Mouse (Mus musculus): ENCODE measurements around the gene H2-Eb2. TPM values are rescaled to one million over a fixed set of nuclear protein-coding genes. Genes with fewer than 3 reads are reported as not detected.

H2-Eb2 gene
- polyA plus RNA-seq, 1 experiment from 2014 or later = not detected

- Histone ChIP-seq H3K4me3 (no peak overlapping the region), H3K27ac (no peak overlapping the region), H3K27me3 (no peaks in the 10 kb centered on the region), H3K36me3 (ENCODE audit: poor library complexity, severe bottlenecking) (no peaks in the 10 kb centered on the region), H3K9ac (no peak overlapping the region), H3K9me3 (replicated peaks) (no peaks in the 10 kb centered on the region), H3K4me2 (no peak overlapping the region), H3K4me1 (peaks cover 7% of the 10 kb centered on the region; the same call in 1 of the 2 replicates)
- no peak for ATAC-seq
Observed at GRCm38 (mm10) chr17:34295307-34295706, 30.2 kb upstream of the H2-Eb2 start.

GRCm38 (mm10) chr17:34295891-34296794 is 29.3 kb upstream of the H2-Eb2 start:
- no peaks in the 10 kb centered on the region for H3K9me3 ChIP-seq (replicated peaks)
- H3K4me3 ChIP-seq = peak overlapping the region; percentile 31
- ATAC-seq = peak; percentile 83
- peak overlapping the region; percentile 55 for H3K4me2 ChIP-seq
- 23% methylated on average over 23 of the region's 23 CpGs for WGBS
- H3K36me3 ChIP-seq (ENCODE audit: poor library complexity, severe bottlenecking) = no peaks in the 10 kb centered on the region
- no peaks in the 10 kb centered on the region for H3K27me3 ChIP-seq
- no peak overlapping the region; the same call in 1 of the 2 replicates for H3K9ac ChIP-seq
- H3K4me1 ChIP-seq = peaks cover 7% of the 10 kb centered on the region; the same call in 1 of the 2 replicates
- no peak overlapping the region for H3K27ac ChIP-seq

GRCm38 (mm10) chr17:34299356-34299755 is 26.1 kb upstream of the H2-Eb2 start:
- no peak overlapping the region for H3K4me2 ChIP-seq
- H3K36me3 ChIP-seq (ENCODE audit: poor library complexity, severe bottlenecking) = no peaks in the 10 kb centered on the region
- no peak overlapping the region for H3K4me3 ChIP-seq
- H3K9ac ChIP-seq = no peak overlapping the region
- H3K27me3 ChIP-seq = no peaks in the 10 kb centered on the region
- no peaks in the 10 kb centered on the region for H3K9me3 ChIP-seq (replicated peaks)
- WGBS = 52% methylated on average over 3 of the region's 3 CpGs
- no peak overlapping the region for H3K27ac ChIP-seq
- H3K4me1 ChIP-seq = peaks cover 7% of the 10 kb centered on the region; the same call in 1 of the 2 replicates
- ATAC-seq = no peak

- Histone ChIP-seq H3K36me3 (ENCODE audit: poor library complexity, severe bottlenecking) (no peaks in the 10 kb centered on the region), H3K27ac (no peak overlapping the region), H3K27me3 (no peaks in the 10 kb centered on the region), H3K9ac (no peak overlapping the region), H3K4me3 (no peak overlapping the region), H3K4me1 (peaks cover 7% of the 10 kb centered on the region; the same call in 1 of the 2 replicates), H3K4me2 (no peak overlapping the region), H3K9me3 (replicated peaks) (no peaks in the 10 kb centered on the region)
- ATAC-seq = no peak
- 94% methylated on average over 8 of the region's 8 CpGs for WGBS
Observed at GRCm38 (mm10) chr17:34300071-34300470, 25.4 kb upstream of the H2-Eb2 start.

- H3K9ac ChIP-seq = no peak overlapping the region
- no peak overlapping the region for H3K4me2 ChIP-seq
- ATAC-seq = no peak
- peaks cover 7% of the 10 kb centered on the region; the same call in 1 of the 2 replicates for H3K4me1 ChIP-seq
- no peak overlapping the region for H3K4me3 ChIP-seq
- H3K36me3 ChIP-seq (ENCODE audit: poor library complexity, severe bottlenecking) = no peaks in the 10 kb centered on the region
- no peaks in the 10 kb centered on the region for H3K9me3 ChIP-seq (replicated peaks)
- H3K27me3 ChIP-seq = no peaks in the 10 kb centered on the region
- H3K27ac ChIP-seq = no peak overlapping the region
- 81% methylated on average over 23 of the region's 23 CpGs for WGBS
Observed at GRCm38 (mm10) chr17:34300691-34301566, 24.5 kb upstream of the H2-Eb2 start.

GRCm38 (mm10) chr17:34301670-34302190 is 23.7 kb upstream of the H2-Eb2 start:
- no peak for ATAC-seq
- H3K36me3 ChIP-seq (ENCODE audit: poor library complexity, severe bottlenecking) = no peaks in the 10 kb centered on the region
- 91% methylated on average over 4 of the region's 4 CpGs for WGBS
- no peak overlapping the region for H3K4me3 ChIP-seq
- no peak overlapping the region for H3K27ac ChIP-seq
- H3K4me1 ChIP-seq = peaks cover 7% of the 10 kb centered on the region; the same call in 1 of the 2 replicates
- no peak overlapping the region for H3K9ac ChIP-seq
- H3K9me3 ChIP-seq (replicated peaks) = no peaks in the 10 kb centered on the region
- H3K27me3 ChIP-seq = no peaks in the 10 kb centered on the region
- H3K4me2 ChIP-seq = no peak overlapping the region

- peaks cover 5% of the 10 kb centered on the region for H3K27me3 ChIP-seq
- no peak overlapping the region for H3K27ac ChIP-seq
- H3K4me1 ChIP-seq = no peaks in the 10 kb centered on the region
- H3K9me3 ChIP-seq (replicated peaks) = no peaks in the 10 kb centered on the region
- H3K4me3 ChIP-seq = no peak overlapping the region
- WGBS = 88% methylated on average over 2 of the region's 2 CpGs
- H3K9ac ChIP-seq = no peak overlapping the region
- H3K36me3 ChIP-seq (ENCODE audit: poor library complexity, severe bottlenecking) = no peaks in the 10 kb centered on the region
- H3K4me2 ChIP-seq = no peak overlapping the region
- ATAC-seq = no peak
Observed at GRCm38 (mm10) chr17:34303789-34304188, 21.7 kb upstream of the H2-Eb2 start.

GRCm38 (mm10) chr17:34304751-34305150 is 20.7 kb upstream of the H2-Eb2 start:
- 27% methylated on average over 4 of the region's 4 CpGs for WGBS
- Histone ChIP-seq H3K27ac (no peak overlapping the region), H3K27me3 (peaks cover 5% of the 10 kb centered on the region), H3K9me3 (replicated peaks) (no peaks in the 10 kb centered on the region), H3K4me1 (0 out of 2 replicates have a peak, but pooled peaks cover 3% of the 10 kb centered on the region), H3K4me2 (no peak overlapping the region), H3K4me3 (no peak overlapping the region), H3K9ac (no peak overlapping the region), H3K36me3 (ENCODE audit: poor library complexity, severe bottlenecking) (no peaks in the 10 kb centered on the region)
- no peak for ATAC-seq

GRCm38 (mm10) chr17:34305380-34306030 is 20.0 kb upstream of the H2-Eb2 start, which contains the start of gene H2-Eb1:
Gene H2-Eb1, plus strand, starts transcription at chr17:34305867.
- Histone ChIP-seq H3K36me3 (ENCODE audit: poor library complexity, severe bottlenecking) (no peaks in the 10 kb centered on the region), H3K27me3 (peaks cover 5% of the 10 kb centered on the region)
- peak; percentile 92 for ATAC-seq

GRCm38 (mm10) chr17:34306407-34306806 is 19.1 kb upstream of the H2-Eb2 start:
- no peak for ATAC-seq
- Histone ChIP-seq H3K36me3 (ENCODE audit: poor library complexity, severe bottlenecking) (no peaks in the 10 kb centered on the region), H3K4me2 (no peak overlapping the region), H3K9me3 (replicated peaks) (no peaks in the 10 kb centered on the region), H3K4me3 (no peak overlapping the region), H3K4me1 (0 out of 2 replicates have a peak, but pooled peaks cover 3% of the 10 kb centered on the region), H3K27ac (no peak overlapping the region), H3K9ac (no peak overlapping the region), H3K27me3 (peaks cover 5% of the 10 kb centered on the region)
- whole genome bisulfite sequencing = 75% methylated on average over 2 of the region's 2 CpGs

More at GRCm38 (mm10) chr17:34305380-34306030, 20.0 kb upstream of the H2-Eb2 start, which contains the start of gene H2-Eb1:
- Histone ChIP-seq H3K4me2 (no peak within 1 kb of the TSS), H3K27ac (no peak within 1 kb of the TSS), H3K9me3 (replicated peaks) (no peaks in the 10 kb centered on the region), H3K4me3 (no peak within 1 kb of the TSS), H3K4me1 (0 out of 2 replicates have a peak, but pooled peaks cover 3% of the 10 kb centered on the region), H3K9ac (no peak within 1 kb of the TSS)

GRCm38 (mm10) chr17:34307216-34307615 is 18.2 kb upstream of the H2-Eb2 start:
- H3K27ac ChIP-seq = no peak overlapping the region
- H3K4me2 ChIP-seq = no peak overlapping the region
- peaks cover 5% of the 10 kb centered on the region for H3K27me3 ChIP-seq
- ATAC-seq = no peak
- H3K9ac ChIP-seq = no peak overlapping the region
- H3K4me3 ChIP-seq = no peak overlapping the region
- H3K4me1 ChIP-seq = 0 out of 2 replicates have a peak, but pooled peaks cover 3% of the 10 kb centered on the region
- H3K36me3 ChIP-seq (ENCODE audit: poor library complexity, severe bottlenecking) = no peaks in the 10 kb centered on the region
- H3K9me3 ChIP-seq (replicated peaks) = no peaks in the 10 kb centered on the region

All from forebrain, embryonic 13.5 days (tissue).